Mouse (Mus musculus) cerebellum, adult 2 months (tissue): Measurements from ENCODE around the gene Trappc11. TPM values are rescaled to one million over a fixed set of nuclear protein-coding genes. Genes with fewer than 3 reads are reported as not detected.

Experiments
- DNase-seq, 2 experiments: peaks; one replicate each; pipeline ENCODE4 v3.0.0; 2021
- H3K27ac ChIP-seq: fragments of 200-500 bp; 2 replicates; pipeline ENCODE4 v1.5.1; 2012; ENCODE audit warnings: low read length, control low read depth, inconsistent platforms; ENCODE audit not compliant: insufficient read depth
- H3K27me3 ChIP-seq: fragments of 200-500 bp; 2 replicates; pipeline ENCODE4 v1.6.1; 2012; ENCODE audit warnings: inconsistent platforms, mild to moderate bottlenecking, low read length, moderate library complexity; ENCODE audit not compliant: control insufficient read depth, insufficient read depth
- H3K4me1 ChIP-seq: fragments of 200-500 bp; 2 replicates; pipeline ENCODE4 v1.6.1; 2011; ENCODE audit warnings: low read length; ENCODE audit not compliant: control insufficient read depth, insufficient read depth
- H3K4me3 ChIP-seq: fragments of 200-500 bp; replicated peaks from 2 replicates; pipeline ENCODE3; 2011; ENCODE audit warnings: mild to moderate bottlenecking, low read depth, low read length, control low read depth; ENCODE audit not compliant: insufficient read depth
- CTCF ChIP-seq: fragments of 200-500 bp; IDR thresholded peaks from 2 replicates; pipeline ENCODE4 v1.5.1; 2011; ENCODE audit warnings: low read depth, mild to moderate bottlenecking, control low read depth, low read length, moderate library complexity, borderline replicate concordance; ENCODE audit not compliant: insufficient read depth
- POLR2A ChIP-seq: fragments of 200-500 bp; IDR thresholded peaks from 2 replicates; pipeline ENCODE4 v1.6.1; 2011; ENCODE audit warnings: low read length, control low read depth, borderline replicate concordance; ENCODE audit not compliant: insufficient read depth
- WGBS: fragments of 180-500 bp; shearing (Covaris S2); methylation state at CpG from one replicate; pipeline ENCODE4 v1.1.7; 2018; 5-methylcytosine and 5-hydroxymethylcytosine counted together
- polyA plus RNA-seq: library from polyadenylated mRNA; depleted of rRNA; stranded (reverse); fragments of >200 nt; gene quantifications from 2 replicates; pipeline ENCODE4 v1.2.3, GENCODE M21; 2012

The Trappc11 gene
- polyA plus RNA-seq, 1 experiment: 39.6 TPM

- no peak overlapping the region for H3K27ac ChIP-seq
- no peak overlapping the region for H3K4me3 ChIP-seq
- H3K27me3 ChIP-seq: no peaks in the 10 kb centered on the region
- H3K4me1 ChIP-seq: no peaks in the 10 kb centered on the region
- no peak for DNase-seq
- WGBS: 91% methylated on average over 9 of the region's 9 CpGs
- TF ChIP-seq POLR2A (no peak), CTCF (no peak)
Measured at GRCm38 (mm10) chr8:47510930-47511329, 22.3 kb downstream of the Trappc11 start.

DNA sequence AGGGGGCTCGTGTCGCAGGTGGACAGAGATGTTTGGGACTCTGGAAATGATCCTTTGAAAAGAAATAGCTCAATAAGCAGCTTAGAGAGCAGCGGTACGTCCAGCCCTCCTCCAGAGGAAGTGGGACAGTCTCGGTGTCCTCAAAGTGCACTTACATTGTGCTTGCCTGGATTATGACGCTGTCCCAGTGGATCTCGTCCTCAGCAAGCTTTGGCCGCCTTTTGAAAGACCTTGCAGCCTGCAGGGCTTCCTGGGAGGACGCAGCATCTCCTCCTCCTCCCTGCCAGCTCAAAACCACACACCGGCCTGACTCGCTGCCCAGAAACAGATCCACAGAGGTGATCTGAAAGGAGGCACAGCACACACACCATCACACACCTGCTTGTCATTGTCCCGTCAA lies 27.8 kb downstream of the Trappc11 start:
- TF ChIP-seq CTCF (no peak), POLR2A (no peak)
- Histone ChIP-seq H3K27me3 (no peaks in the 10 kb centered on the region), H3K4me1 (no peaks in the 10 kb centered on the region), H3K27ac (no peak overlapping the region), H3K4me3 (no peak overlapping the region)
- 88% methylated on average over 12 of the region's 12 CpGs for WGBS
- no peak for DNase-seq

DNA sequence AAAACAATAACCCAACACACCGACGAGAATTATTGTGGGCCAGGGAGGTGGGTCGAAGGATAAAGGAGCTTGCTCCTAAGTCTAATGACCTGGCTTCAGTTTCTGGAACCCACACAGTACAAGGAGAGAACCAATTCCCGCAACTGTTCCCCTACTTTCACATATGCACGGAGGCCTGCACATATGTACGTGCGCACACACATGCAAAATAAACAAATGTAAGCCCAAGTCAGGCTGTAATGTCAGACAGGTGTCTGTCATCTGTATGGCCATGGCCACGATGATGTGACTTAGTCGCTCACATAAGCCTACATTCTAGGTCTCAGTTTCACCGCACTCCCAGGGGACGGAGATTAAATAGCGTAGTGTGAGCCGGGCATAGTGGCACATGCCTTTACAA lies 30.7 kb downstream of the Trappc11 start:
- Histone ChIP-seq H3K4me3 (no peak overlapping the region), H3K27ac (no peak overlapping the region), H3K27me3 (no peaks in the 10 kb centered on the region), H3K4me1 (no peaks in the 10 kb centered on the region)
- TF ChIP-seq CTCF: no peak
- TF ChIP-seq POLR2A: no peak
- 96% methylated on average over 13 of the region's 13 CpGs for WGBS
- DNase-seq: no peak

DNA sequence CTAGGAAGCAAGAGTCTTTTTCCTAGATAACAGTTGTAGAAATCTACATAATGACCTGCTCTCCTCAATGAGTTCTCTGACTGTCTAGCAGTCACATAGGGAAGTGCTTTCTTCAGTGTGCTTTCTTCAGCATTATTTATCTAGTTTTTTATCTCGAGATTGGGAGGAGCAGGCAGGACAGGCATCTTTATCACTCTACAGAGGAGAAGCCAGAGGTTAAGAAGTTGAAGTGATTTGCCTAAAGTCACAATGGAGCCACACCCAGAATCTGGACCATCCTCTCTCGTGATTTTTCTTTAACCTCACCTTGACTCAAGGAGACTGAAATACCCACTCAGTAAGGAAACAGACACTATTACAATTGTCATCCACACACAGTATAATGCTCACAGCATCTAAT lies 31.3 kb downstream of the Trappc11 start:
- no peak overlapping the region for H3K4me3 ChIP-seq
- no peak for DNase-seq
- H3K27me3 ChIP-seq: no peaks in the 10 kb centered on the region
- 84% methylated on average over 2 of the region's 2 CpGs for WGBS
- no peak overlapping the region for H3K27ac ChIP-seq
- no peaks in the 10 kb centered on the region for H3K4me1 ChIP-seq
- TF ChIP-seq CTCF (no peak), POLR2A (no peak)

GRCm38 (mm10) chr8:47495428-47495827 lies 37.8 kb downstream of the Trappc11 start:
- no peaks in the 10 kb centered on the region for H3K27me3 ChIP-seq
- H3K4me3 ChIP-seq: no peak overlapping the region
- TF ChIP-seq CTCF: no peak
- TF ChIP-seq POLR2A: no peak
- H3K27ac ChIP-seq: no peak overlapping the region
- DNase-seq: no peak
- 68% methylated on average over 6 of the region's 6 CpGs for WGBS
- H3K4me1 ChIP-seq: no peaks in the 10 kb centered on the region

GRCm38 (mm10) chr8:47494602-47495153 lies 38.6 kb downstream of the Trappc11 start:
- Histone ChIP-seq H3K27ac (no peak overlapping the region), H3K4me1 (no peaks in the 10 kb centered on the region), H3K27me3 (no peaks in the 10 kb centered on the region), H3K4me3 (no peak overlapping the region)
- no peak for DNase-seq
- WGBS: 87% methylated on average over 12 of the region's 12 CpGs
- TF ChIP-seq POLR2A (no peak), CTCF (no peak)

GRCm38 (mm10) chr8:47493106-47493505 lies 40.2 kb downstream of the Trappc11 start:
- H3K4me1 ChIP-seq: no peaks in the 10 kb centered on the region
- no peak overlapping the region for H3K4me3 ChIP-seq
- 92% methylated on average over 12 of the region's 12 CpGs for WGBS
- TF ChIP-seq POLR2A (no peak), CTCF (no peak)
- H3K27me3 ChIP-seq: no peaks in the 10 kb centered on the region
- no peak for DNase-seq
- no peak overlapping the region for H3K27ac ChIP-seq

- TF ChIP-seq POLR2A: no peak
- no peak for TF ChIP-seq CTCF
- Histone ChIP-seq H3K4me3 (no peak overlapping the region), H3K27ac (no peak overlapping the region), H3K27me3 (no peaks in the 10 kb centered on the region), H3K4me1 (no peaks in the 10 kb centered on the region)
- no peak for DNase-seq
- WGBS: 91% methylated on average over 3 of the region's 3 CpGs
Measured at GRCm38 (mm10) chr8:47487231-47487630, 46.0 kb downstream of the Trappc11 start.
